Mouse (Mus musculus) intestine, embryonic 14.5 days (tissue): ENCODE results near the gene Pkhd1. TPM values are rescaled to one million over a fixed set of nuclear protein-coding genes. Genes with fewer than 3 reads are reported as not detected.

Source experiments
- ATAC-seq: fragments of 200-750 bp; cut with Nextera tagmentation; replicated peaks from 2 replicates; pipeline ENCODE4 v1.8.0; 2017; ENCODE audit warnings: low read depth, moderate number of reproducible peaks, moderate TSS enrichment, moderate library complexity; ENCODE audit not compliant: low FRiP score, low TSS enrichment
- DNase-seq: peaks from one replicate; pipeline ENCODE4 v3.0.0-alpha.2; 2018; ENCODE audit warnings: low spot score
- H3K27ac ChIP-seq: fragments of 300-500 bp; sonication (generic); 2 replicates; pipeline ENCODE4 v1.5.1; 2014; ENCODE audit warnings: low read depth, mild to moderate bottlenecking, control low read depth
- H3K27me3 ChIP-seq: fragments of 300-500 bp; sonication (generic); replicated peaks from 2 replicates; pipeline ENCODE4 v1.6.1; 2014; ENCODE audit warnings: low read length, control low read depth; ENCODE audit not compliant: control insufficient read depth, insufficient read depth
- H3K36me3 ChIP-seq: fragments of 300-500 bp; sonication (generic); 2 replicates; pipeline ENCODE4 v1.6.1; 2014; ENCODE audit warnings: low read length, control low read depth; ENCODE audit not compliant: control insufficient read depth, insufficient read depth
- H3K4me1 ChIP-seq: fragments of 300-500 bp; sonication (generic); replicated peaks from 2 replicates; pipeline ENCODE4 v1.6.1; 2014; ENCODE audit warnings: low read length, control low read depth, mixed read lengths; ENCODE audit not compliant: control insufficient read depth, insufficient read depth
- H3K4me2 ChIP-seq: fragments of 300-500 bp; sonication (generic); 2 replicates; pipeline ENCODE4 v1.6.1; 2014; ENCODE audit warnings: low read length
- H3K4me3 ChIP-seq: fragments of 300-500 bp; sonication (generic); 2 replicates; pipeline ENCODE4 v1.5.1; 2014; ENCODE audit warnings: low read depth, low read length, control low read depth, mixed read lengths
- H3K9ac ChIP-seq: fragments of 300-500 bp; sonication (generic); 2 replicates; pipeline ENCODE4 v1.6.1; 2014; ENCODE audit warnings: mild to moderate bottlenecking, low read length
- H3K9me3 ChIP-seq: fragments of 300-500 bp; sonication (generic); 2 replicates; pipeline ENCODE4 v1.6.1; 2016; ENCODE audit warnings: low read length, control low read depth; ENCODE audit not compliant: control insufficient read depth
- WGBS: fragments of 180-500 bp; shearing (Covaris S2); extraction: QIAGEN DNeasy Blood & Tissue Kit; methylation state at CpG from one replicate; pipeline ENCODE4 v1.1.7; 2014; 5-methylcytosine and 5-hydroxymethylcytosine counted together
- polyA plus RNA-seq: library from polyadenylated mRNA; unstranded; fragments of >200 nt; fragmentation: Nextera tagmentation; extraction: Ambion mirVana; gene quantifications from 2 replicates; pipeline ENCODE4 v1.2.1, GENCODE M21; 2014

Pkhd1 gene
- polyA plus RNA-seq, 1 experiment from 2014 or later = 0.57 TPM

GRCm38 (mm10) chr1:20623375-20623774, 5.5 kb upstream of the Pkhd1 start:
- H3K4me2 ChIP-seq = no peak overlapping the region
- no peaks in the 10 kb centered on the region for H3K9me3 ChIP-seq
- H3K9ac ChIP-seq = no peak overlapping the region
- no peak overlapping the region for H3K27ac ChIP-seq
- no peaks in the 10 kb centered on the region for H3K27me3 ChIP-seq
- no peaks in the 10 kb centered on the region for H3K4me1 ChIP-seq
- no peak for DNase-seq
- no peak overlapping the region for H3K4me3 ChIP-seq
- H3K36me3 ChIP-seq = no peaks in the 10 kb centered on the region
- WGBS = 80% methylated on average over 4 of the region's 4 CpGs
- ATAC-seq = no peak

GRCm38 (mm10) chr1:20620611-20621010, 2.7 kb upstream of the Pkhd1 start:
- Histone ChIP-seq H3K27ac (no peak overlapping the region), H3K4me3 (no peak overlapping the region), H3K9ac (no peak overlapping the region), H3K27me3 (no peaks in the 10 kb centered on the region), H3K9me3 (no peaks in the 10 kb centered on the region), H3K36me3 (no peaks in the 10 kb centered on the region), H3K4me2 (no peak overlapping the region), H3K4me1 (no peaks in the 10 kb centered on the region)
- WGBS = 47% methylated on average over 2 of the region's 2 CpGs
- DNase-seq (no peak), ATAC-seq (no peak)

- Histone ChIP-seq H3K36me3 (no peaks in the 10 kb centered on the region), H3K9me3 (no peaks in the 10 kb centered on the region), H3K9ac (no peak overlapping the region), H3K27ac (no peak overlapping the region), H3K27me3 (no peaks in the 10 kb centered on the region), H3K4me1 (no peaks in the 10 kb centered on the region), H3K4me3 (no peak overlapping the region), H3K4me2 (no peak overlapping the region)
- DNase-seq (no peak), ATAC-seq (no peak)
- WGBS = 36% methylated on average over 3 of the region's 3 CpGs
Observed at GRCm38 (mm10) chr1:20619363-20619762, 1.5 kb upstream of the Pkhd1 start.

- H3K27me3 ChIP-seq = no peaks in the 10 kb centered on the region
- 31% methylated on average over 7 of the region's 7 CpGs for WGBS
- H3K4me3 ChIP-seq = no peak overlapping the region
- H3K4me1 ChIP-seq = no peaks in the 10 kb centered on the region
- H3K9ac ChIP-seq = no peak overlapping the region
- H3K9me3 ChIP-seq = peaks cover 3% of the 10 kb centered on the region; the same call in 1 of the 2 replicates
- no peak overlapping the region for H3K4me2 ChIP-seq
- no peak overlapping the region for H3K27ac ChIP-seq
- DNase-seq = peak; percentile 76
- no peaks in the 10 kb centered on the region for H3K36me3 ChIP-seq
- no peak for ATAC-seq
Observed at GRCm38 (mm10) chr1:20612643-20613042, 5.2 kb downstream of the Pkhd1 start.

- Histone ChIP-seq H3K9ac (no peak overlapping the region), H3K27me3 (no peaks in the 10 kb centered on the region), H3K4me3 (no peak overlapping the region), H3K27ac (no peak overlapping the region), H3K4me2 (no peak overlapping the region), H3K4me1 (no peaks in the 10 kb centered on the region), H3K36me3 (no peaks in the 10 kb centered on the region), H3K9me3 (peaks cover 3% of the 10 kb centered on the region; the same call in 1 of the 2 replicates)
- no peak for ATAC-seq
- WGBS = 63% methylated on average over 2 of the region's 2 CpGs
- no peak for DNase-seq
Observed at GRCm38 (mm10) chr1:20605489-20605888, 12.4 kb downstream of the Pkhd1 start.

GRCm38 (mm10) chr1:20590488-20590887, 27.4 kb downstream of the Pkhd1 start:
- DNase-seq (no peak), ATAC-seq (no peak)
- H3K9me3 ChIP-seq = no peaks in the 10 kb centered on the region
- H3K27ac ChIP-seq = no peak overlapping the region
- H3K9ac ChIP-seq = no peak overlapping the region
- WGBS = 79% methylated on average over 5 of the region's 5 CpGs
- no peaks in the 10 kb centered on the region for H3K4me1 ChIP-seq
- H3K36me3 ChIP-seq = no peaks in the 10 kb centered on the region
- H3K4me2 ChIP-seq = no peak overlapping the region
- H3K4me3 ChIP-seq = no peak overlapping the region
- H3K27me3 ChIP-seq = no peaks in the 10 kb centered on the region

GRCm38 (mm10) chr1:20571469-20571868, 46.4 kb downstream of the Pkhd1 start:
- H3K4me2 ChIP-seq = no peak overlapping the region
- DNase-seq = no peak
- H3K4me3 ChIP-seq = no peak overlapping the region
- H3K4me1 ChIP-seq = no peaks in the 10 kb centered on the region
- H3K9me3 ChIP-seq = no peaks in the 10 kb centered on the region
- H3K27ac ChIP-seq = no peak overlapping the region
- ATAC-seq = no peak
- no peak overlapping the region for H3K9ac ChIP-seq
- H3K36me3 ChIP-seq = no peaks in the 10 kb centered on the region
- no peaks in the 10 kb centered on the region for H3K27me3 ChIP-seq
- 57% methylated on average over 5 of the region's 5 CpGs for WGBS

- Histone ChIP-seq H3K4me1 (no peaks in the 10 kb centered on the region), H3K4me3 (no peak overlapping the region), H3K4me2 (no peak overlapping the region), H3K27ac (no peak overlapping the region), H3K9me3 (no peaks in the 10 kb centered on the region), H3K9ac (no peak overlapping the region), H3K27me3 (no peaks in the 10 kb centered on the region), H3K36me3 (no peaks in the 10 kb centered on the region)
- 79% methylated on average over 3 of the region's 3 CpGs for WGBS
- DNase-seq (no peak), ATAC-seq (no peak)
Observed at GRCm38 (mm10) chr1:20569430-20569829, 48.4 kb downstream of the Pkhd1 start.

- Histone ChIP-seq H3K9ac (no peak overlapping the region), H3K36me3 (no peaks in the 10 kb centered on the region), H3K27ac (no peak overlapping the region), H3K4me1 (no peaks in the 10 kb centered on the region), H3K4me2 (no peak overlapping the region), H3K4me3 (no peak overlapping the region), H3K27me3 (no peaks in the 10 kb centered on the region), H3K9me3 (no peaks in the 10 kb centered on the region)
- DNase-seq (no peak), ATAC-seq (no peak)
- WGBS = 88% methylated on average over 6 of the region's 6 CpGs
Observed at GRCm38 (mm10) chr1:20558443-20558842, 59.4 kb downstream of the Pkhd1 start.
